Mouse (Mus musculus): ENCODE results near the gene Ccpg1os. TPM values are rescaled to one million over a fixed set of nuclear protein-coding genes. Genes with fewer than 3 reads are reported as not detected.

Ccpg1os gene
- polyA plus RNA-seq, 1 experiment from 2014 or later: 13.5 TPM

GRCm38 (mm10) chr9:72972435-72972834 lies 12.7 kb downstream of the Ccpg1os start:
- WGBS (ENCODE audit: insufficient replicate concordance): 82% methylated on average over 5 of the region's 5 CpGs
- ATAC-seq (replicated peaks; ENCODE audit: insufficient number of reproducible peaks, low FRiP score, low TSS enrichment): no peak
- Histone ChIP-seq H3K4me2 (no peak overlapping the region), H3K9ac (ENCODE audit: low read depth, low read length) (no peak overlapping the region), H3K4me1 (ENCODE audit: control insufficient read depth, insufficient read depth, low read length) (no peaks in the 10 kb centered on the region), H3K4me3 (ENCODE audit: low read depth, low read length) (no peak overlapping the region), H3K27me3 (ENCODE audit: control insufficient read depth, insufficient read depth, low read length) (no peaks in the 10 kb centered on the region), H3K9me3 (replicated peaks; ENCODE audit: control insufficient read depth, low read length) (no peaks in the 10 kb centered on the region), H3K36me3 (ENCODE audit: control insufficient read depth, insufficient read depth, low read length) (no peaks in the 10 kb centered on the region), H3K27ac (ENCODE audit: low read depth, low read length) (no peak overlapping the region)

- H3K4me1 ChIP-seq (ENCODE audit: control insufficient read depth, insufficient read depth, low read length): no peaks in the 10 kb centered on the region
- no peak for ATAC-seq (replicated peaks; ENCODE audit: insufficient number of reproducible peaks, low FRiP score, low TSS enrichment)
- no peak overlapping the region for H3K4me2 ChIP-seq
- no peak overlapping the region for H3K9ac ChIP-seq (ENCODE audit: low read depth, low read length)
- H3K9me3 ChIP-seq (replicated peaks; ENCODE audit: control insufficient read depth, low read length): no peaks in the 10 kb centered on the region
- 57% methylated on average over 7 of the region's 7 CpGs for WGBS (ENCODE audit: insufficient replicate concordance)
- H3K27ac ChIP-seq (ENCODE audit: low read depth, low read length): no peak overlapping the region
- no peaks in the 10 kb centered on the region for H3K36me3 ChIP-seq (ENCODE audit: control insufficient read depth, insufficient read depth, low read length)
- H3K27me3 ChIP-seq (ENCODE audit: control insufficient read depth, insufficient read depth, low read length): no peaks in the 10 kb centered on the region
- no peak overlapping the region for H3K4me3 ChIP-seq (ENCODE audit: low read depth, low read length)
These were observed 15.3 kb downstream of the Ccpg1os start for GRCm38 (mm10) chr9:72969874-72970273.

GRCm38 (mm10) chr9:72968349-72969061 lies 16.7 kb downstream of the Ccpg1os start:
- no peaks in the 10 kb centered on the region for H3K9me3 ChIP-seq (replicated peaks; ENCODE audit: control insufficient read depth, low read length)
- no peaks in the 10 kb centered on the region for H3K4me1 ChIP-seq (ENCODE audit: control insufficient read depth, insufficient read depth, low read length)
- H3K36me3 ChIP-seq (ENCODE audit: control insufficient read depth, insufficient read depth, low read length): no peaks in the 10 kb centered on the region
- H3K4me2 ChIP-seq: no peak overlapping the region
- no peak for ATAC-seq (replicated peaks; ENCODE audit: insufficient number of reproducible peaks, low FRiP score, low TSS enrichment)
- no peak overlapping the region for H3K27ac ChIP-seq (ENCODE audit: low read depth, low read length)
- WGBS (ENCODE audit: insufficient replicate concordance): 30% methylated on average over 11 of the region's 11 CpGs
- no peak overlapping the region for H3K4me3 ChIP-seq (ENCODE audit: low read depth, low read length)
- no peak overlapping the region for H3K9ac ChIP-seq (ENCODE audit: low read depth, low read length)
- H3K27me3 ChIP-seq (ENCODE audit: control insufficient read depth, insufficient read depth, low read length): no peaks in the 10 kb centered on the region

GRCm38 (mm10) chr9:72961959-72962358 lies 23.2 kb downstream of the Ccpg1os start:
- Histone ChIP-seq H3K9ac (ENCODE audit: low read depth, low read length) (no peak overlapping the region), H3K4me3 (ENCODE audit: low read depth, low read length) (no peak overlapping the region), H3K36me3 (ENCODE audit: control insufficient read depth, insufficient read depth, low read length) (no peaks in the 10 kb centered on the region), H3K9me3 (replicated peaks; ENCODE audit: control insufficient read depth, low read length) (no peaks in the 10 kb centered on the region), H3K27ac (ENCODE audit: low read depth, low read length) (no peak overlapping the region), H3K4me2 (no peak overlapping the region), H3K27me3 (ENCODE audit: control insufficient read depth, insufficient read depth, low read length) (no peaks in the 10 kb centered on the region), H3K4me1 (ENCODE audit: control insufficient read depth, insufficient read depth, low read length) (no peaks in the 10 kb centered on the region)
- ATAC-seq (replicated peaks; ENCODE audit: insufficient number of reproducible peaks, low FRiP score, low TSS enrichment): no peak
- WGBS (ENCODE audit: insufficient replicate concordance): 66% methylated on average over 15 of the region's 15 CpGs

- Histone ChIP-seq H3K4me1 (ENCODE audit: control insufficient read depth, insufficient read depth, low read length) (no peaks in the 10 kb centered on the region), H3K27me3 (ENCODE audit: control insufficient read depth, insufficient read depth, low read length) (no peaks in the 10 kb centered on the region), H3K4me3 (ENCODE audit: low read depth, low read length) (no peak overlapping the region), H3K27ac (ENCODE audit: low read depth, low read length) (no peak overlapping the region), H3K36me3 (ENCODE audit: control insufficient read depth, insufficient read depth, low read length) (no peaks in the 10 kb centered on the region), H3K9me3 (replicated peaks; ENCODE audit: control insufficient read depth, low read length) (no peaks in the 10 kb centered on the region), H3K4me2 (no peak overlapping the region), H3K9ac (ENCODE audit: low read depth, low read length) (no peak overlapping the region)
- no peak for ATAC-seq (replicated peaks; ENCODE audit: insufficient number of reproducible peaks, low FRiP score, low TSS enrichment)
- 60% methylated on average over 8 of the region's 8 CpGs for WGBS (ENCODE audit: insufficient replicate concordance)
These were observed 23.8 kb downstream of the Ccpg1os start for GRCm38 (mm10) chr9:72961346-72961745.

- H3K27ac ChIP-seq (ENCODE audit: low read depth, low read length): peak within 1 kb of the TSS; percentile 37; the same call in 1 of the 2 replicates
- WGBS (ENCODE audit: insufficient replicate concordance): 2% methylated on average over 43 of the region's 43 CpGs
- peak within 1 kb of the TSS; percentile 56 for H3K9ac ChIP-seq (ENCODE audit: low read depth, low read length)
- H3K9me3 ChIP-seq (replicated peaks; ENCODE audit: control insufficient read depth, low read length): no peaks in the 10 kb centered on the region
- ATAC-seq (replicated peaks; ENCODE audit: insufficient number of reproducible peaks, low FRiP score, low TSS enrichment): peak; percentile 72
- peak within 1 kb of the TSS; percentile 58 for H3K4me2 ChIP-seq
- peak within 1 kb of the TSS; percentile 69 for H3K4me3 ChIP-seq (ENCODE audit: low read depth, low read length)
- no peaks in the 10 kb centered on the region for H3K36me3 ChIP-seq (ENCODE audit: control insufficient read depth, insufficient read depth, low read length)
- no peaks in the 10 kb centered on the region for H3K4me1 ChIP-seq (ENCODE audit: control insufficient read depth, insufficient read depth, low read length)
- H3K27me3 ChIP-seq (ENCODE audit: control insufficient read depth, insufficient read depth, low read length): no peaks in the 10 kb centered on the region
These were observed 26.4 kb downstream of the Ccpg1os start, which contains the start of the genes Dyx1c1 and Gm44503 for GRCm38 (mm10) chr9:72958521-72959450. TSS of gene Dyx1c1 (plus strand) at chr9:72958785. TSS of gene Gm44503 (plus strand) at chr9:72958852.

- Histone ChIP-seq H3K36me3 (ENCODE audit: control insufficient read depth, insufficient read depth, low read length) (no peaks in the 10 kb centered on the region), H3K27ac (ENCODE audit: low read depth, low read length) (no peak overlapping the region), H3K9me3 (replicated peaks; ENCODE audit: control insufficient read depth, low read length) (no peaks in the 10 kb centered on the region), H3K27me3 (ENCODE audit: control insufficient read depth, insufficient read depth, low read length) (no peaks in the 10 kb centered on the region), H3K4me3 (ENCODE audit: low read depth, low read length) (no peak overlapping the region), H3K9ac (ENCODE audit: low read depth, low read length) (no peak overlapping the region), H3K4me2 (no peak overlapping the region), H3K4me1 (ENCODE audit: control insufficient read depth, insufficient read depth, low read length) (no peaks in the 10 kb centered on the region)
- ATAC-seq (replicated peaks; ENCODE audit: insufficient number of reproducible peaks, low FRiP score, low TSS enrichment): no peak
- WGBS (ENCODE audit: insufficient replicate concordance): 23% methylated on average over 1 of the region's 1 CpGs
These were observed 29.6 kb downstream of the Ccpg1os start for GRCm38 (mm10) chr9:72955546-72955945.

DNA sequence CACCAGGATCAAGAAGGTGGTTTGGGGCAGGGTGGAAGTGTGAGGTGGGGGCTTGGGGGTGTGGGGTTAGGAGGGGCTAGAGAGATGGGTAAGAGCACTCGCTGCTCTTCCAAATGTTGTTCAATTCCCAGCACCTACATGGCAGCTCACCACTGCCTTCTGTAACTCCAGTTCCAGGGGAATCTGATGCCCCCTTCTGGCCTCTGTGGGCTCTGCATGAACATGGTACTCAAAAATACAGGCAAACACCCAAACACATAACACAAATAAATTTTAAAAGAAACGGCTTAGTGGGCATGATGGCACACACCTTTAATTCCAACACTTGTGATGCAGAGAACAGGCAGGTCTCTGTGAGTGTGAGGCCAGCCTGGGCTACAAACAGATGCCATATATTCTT lies 30.4 kb downstream of the Ccpg1os start:
- H3K36me3 ChIP-seq (ENCODE audit: control insufficient read depth, insufficient read depth, low read length): no peaks in the 10 kb centered on the region
- no peak for ATAC-seq (replicated peaks; ENCODE audit: insufficient number of reproducible peaks, low FRiP score, low TSS enrichment)
- no peak overlapping the region for H3K9ac ChIP-seq (ENCODE audit: low read depth, low read length)
- no peak overlapping the region for H3K27ac ChIP-seq (ENCODE audit: low read depth, low read length)
- no peak overlapping the region for H3K4me2 ChIP-seq
- H3K27me3 ChIP-seq (ENCODE audit: control insufficient read depth, insufficient read depth, low read length): no peaks in the 10 kb centered on the region
- H3K4me3 ChIP-seq (ENCODE audit: low read depth, low read length): no peak overlapping the region
- no peaks in the 10 kb centered on the region for H3K4me1 ChIP-seq (ENCODE audit: control insufficient read depth, insufficient read depth, low read length)
- 41% methylated on average over 2 of the region's 2 CpGs for WGBS (ENCODE audit: insufficient replicate concordance)
- no peaks in the 10 kb centered on the region for H3K9me3 ChIP-seq (replicated peaks; ENCODE audit: control insufficient read depth, low read length)

Data from heart, embryonic 11.5 days (tissue).